Comparison of ENCODE assay signal across 18 mouse cellular contexts in genomic region chr15:97187831-97188230, GRCm38 (mm10). TPM values are rescaled to one million over a fixed set of nuclear protein-coding genes. Genes with fewer than 3 reads are reported as not detected.
DNase-seq lines count a peak whose midpoint lies in the region; ATAC-seq and TF ChIP-seq lines count a peak whose summit lies in the region.
"Had no signal": no experiment of that assay in that cellular context is flagged by ENCODE, and none has a peak within 500 bp of the region (broad histone marks: within the 10 kb centered on the region; RNA-seq: fewer than 3 reads in every experiment).

No protein-coding gene starts in this region.

- 34% methylated on average over 3 of the region's 3 CpGs for WGBS in hindbrain, postnatal 0 days
- WGBS in hindbrain, embryonic 16.5 days = 36% methylated on average over 3 of the region's 3 CpGs
- 32% methylated on average over 3 of the region's 3 CpGs for WGBS in stomach, postnatal 0 days

- H3K36me3 ChIP-seq in hindbrain, postnatal 0 days (ENCODE audit: insufficient read depth, low read length) = no peaks in the 10 kb centered on the region
- H3K36me3 ChIP-seq in hindbrain, embryonic 16.5 days (ENCODE audit: control insufficient read depth, insufficient read depth, low read length) = no peaks in the 10 kb centered on the region
- H3K36me3 ChIP-seq in stomach, postnatal 0 days (ENCODE audit: control insufficient read depth, insufficient read depth, low read length) = no peaks in the 10 kb centered on the region
- H3K36me3 ChIP-seq: hindbrain, embryonic 12.5 days; kidney, embryonic 15.5 days; limb, embryonic 15.5 days; midbrain, embryonic 10.5 days; neural tube, embryonic 12.5 days had no signal

- H3K27ac ChIP-seq in hindbrain, postnatal 0 days = no peak overlapping the region
- no peak overlapping the region for H3K27ac ChIP-seq in hindbrain, embryonic 16.5 days (ENCODE audit: low read depth, low read length)
- H3K27ac ChIP-seq in stomach, postnatal 0 days (replicated peaks) = no peak overlapping the region
- H3K27ac ChIP-seq: hindbrain, embryonic 12.5 days; kidney, embryonic 15.5 days; limb, embryonic 15.5 days; midbrain, embryonic 10.5 days; neural tube, embryonic 12.5 days had no signal

- H3K9ac ChIP-seq in hindbrain, postnatal 0 days (replicated peaks; ENCODE audit: low read length) = no peak overlapping the region
- H3K9ac ChIP-seq in hindbrain, embryonic 16.5 days (ENCODE audit: low read depth, low read length) = no peak overlapping the region
- no peak overlapping the region for H3K9ac ChIP-seq in stomach, postnatal 0 days (ENCODE audit: low read length)
- H3K9ac ChIP-seq: hindbrain, embryonic 12.5 days; kidney, embryonic 15.5 days; limb, embryonic 15.5 days; neural tube, embryonic 12.5 days had no signal

- TF ChIP-seq CTCF in hindbrain, postnatal 0 days (IDR thresholded peaks at IDR 0.05; ENCODE audit: low read depth) = peak; percentile 62
- peak; percentile 69 for TF ChIP-seq CTCF in stomach, postnatal 0 days (IDR thresholded peaks at IDR 0.05; ENCODE audit: low read depth)

- no peak for TF ChIP-seq EP300 in stomach, postnatal 0 days (optimal IDR thresholded peaks at IDR 0.05)

- peak; percentile 26 to 70 for DNase-seq in cerebellum, postnatal 10 days
- DNase-seq in hindbrain, postnatal 0 days (ENCODE audit: low spot score) = peak; percentile 77
- peak; percentile 32 for DNase-seq in thymus, postnatal 0 days (ENCODE audit: low spot score)
- DNase-seq in thymus, postnatal 14 days = no peak
- DNase-seq in stomach, postnatal 0 days (ENCODE audit: low spot score) = no peak
- DNase-seq in gastrocnemius, adult 18-20 months (ENCODE audit: low spot score) = no peak
- DNase-seq: adrenal gland, postnatal 25 days; B cell, adult 2 months; cerebellum, adult 11 months; gastrocnemius, postnatal 25 days; lung, postnatal 10 days had no signal

- no peaks in the 10 kb centered on the region for H3K9me3 ChIP-seq in hindbrain, postnatal 0 days (ENCODE audit: low read length)
- H3K9me3 ChIP-seq in hindbrain, embryonic 16.5 days (ENCODE audit: control insufficient read depth, low read length) = no peaks in the 10 kb centered on the region
- no peaks in the 10 kb centered on the region for H3K9me3 ChIP-seq in stomach, postnatal 0 days (ENCODE audit: control insufficient read depth, low read length)
- H3K9me3 ChIP-seq: hindbrain, embryonic 12.5 days; kidney, embryonic 15.5 days; limb, embryonic 15.5 days; midbrain, embryonic 10.5 days; neural tube, embryonic 12.5 days had no signal

- H3K4me3 ChIP-seq in hindbrain, postnatal 0 days (ENCODE audit: low read length) = no peak overlapping the region
- no peak overlapping the region for H3K4me3 ChIP-seq in hindbrain, embryonic 16.5 days (ENCODE audit: low read length)
- H3K4me3 ChIP-seq in stomach, postnatal 0 days (ENCODE audit: low read depth, low read length) = no peak overlapping the region
- H3K4me3 ChIP-seq: hindbrain, embryonic 12.5 days; kidney, embryonic 15.5 days; limb, embryonic 15.5 days; midbrain, embryonic 10.5 days; neural tube, embryonic 12.5 days had no signal

- H3K4me1 ChIP-seq in hindbrain, postnatal 0 days (ENCODE audit: insufficient read depth, low read length) = 0 out of 2 replicates have a peak, but pooled peaks cover 1% of the 10 kb centered on the region
- H3K4me1 ChIP-seq in hindbrain, embryonic 16.5 days (ENCODE audit: control insufficient read depth, insufficient read depth, low read depth, low read length) = no peaks in the 10 kb centered on the region
- H3K4me1 ChIP-seq in stomach, postnatal 0 days (replicated peaks; ENCODE audit: control insufficient read depth, insufficient read depth) = no peaks in the 10 kb centered on the region
- H3K4me1 ChIP-seq: limb, embryonic 15.5 days; neural tube, embryonic 12.5 days had no signal

- H3K4me2 ChIP-seq in hindbrain, postnatal 0 days (ENCODE audit: low read depth, low read length) = no peak overlapping the region
- H3K4me2 ChIP-seq in hindbrain, embryonic 16.5 days (ENCODE audit: low read length) = no peak overlapping the region
- no peak overlapping the region for H3K4me2 ChIP-seq in stomach, postnatal 0 days (replicated peaks; ENCODE audit: low read depth)
- H3K4me2 ChIP-seq: kidney, embryonic 15.5 days; limb, embryonic 15.5 days; neural tube, embryonic 12.5 days had no signal

- no peaks in the 10 kb centered on the region for H3K27me3 ChIP-seq in hindbrain, postnatal 0 days (ENCODE audit: insufficient read depth, low read length)
- no peaks in the 10 kb centered on the region for H3K27me3 ChIP-seq in hindbrain, embryonic 16.5 days (replicated peaks; ENCODE audit: control insufficient read depth, insufficient read depth, low read length)
- H3K27me3 ChIP-seq in stomach, postnatal 0 days (ENCODE audit: control insufficient read depth, insufficient read depth, low read length) = no peaks in the 10 kb centered on the region
- H3K27me3 ChIP-seq: hindbrain, embryonic 12.5 days; kidney, embryonic 15.5 days; limb, embryonic 15.5 days; neural tube, embryonic 12.5 days had no signal

- no peak for ATAC-seq in cerebellum, adult (ENCODE audit: insufficient number of reproducible peaks, low FRiP score, low TSS enrichment)
- no peak for ATAC-seq in hindbrain, postnatal 0 days
- ATAC-seq in hindbrain, embryonic 16.5 days = no peak
- ATAC-seq in stomach, postnatal 0 days (ENCODE audit: low FRiP score, low TSS enrichment) = no peak

RNA-seq across cellular contexts. Expression of gene Pced1b, which starts 59.1 kb away (rescaled TPM):
- total RNA-seq in hindbrain, postnatal 0 days (2014; rRNA removed) = 2.7 and 6.7 TPM in 2 replicates
- polyA plus RNA-seq in hindbrain, postnatal 0 days (2015; fragmentation: Nextera tagmentation; extraction: Ambion mirVana) = 4.7 and 5.0 TPM in 2 replicates
- polyA plus RNA-seq in hindbrain, embryonic 16.5 days (2015; fragmentation: Nextera tagmentation; extraction: Ambion mirVana) = 4.5 and 4.9 TPM in 2 replicates
- polyA plus RNA-seq in thymus, postnatal 0 days (2015; fragmentation: Nextera tagmentation; extraction: Ambion mirVana) = 7.2 and 8.0 TPM in 2 replicates
- polyA plus RNA-seq in stomach, postnatal 0 days (2015; fragmentation: Nextera tagmentation; extraction: Ambion mirVana) = 1.6 and 1.8 TPM in 2 replicates
- 1 to 10 TPM in 1 of 2 experiments, under 1 TPM in 1; 0.88 to 1.2 TPM for total RNA-seq in gastrocnemius, adult 18-20 months (2021)

RNA-seq across cellular contexts. Expression of gene Amigo2, which starts 59.3 kb away (rescaled TPM):
- total RNA-seq in hindbrain, postnatal 0 days (2014; rRNA removed) = 13.2 and 15.5 TPM in 2 replicates
- polyA plus RNA-seq in hindbrain, postnatal 0 days (2015; fragmentation: Nextera tagmentation; extraction: Ambion mirVana) = 10.4 and 10.5 TPM in 2 replicates
- 10.8 and 11.3 TPM in 2 replicates for polyA plus RNA-seq in hindbrain, embryonic 16.5 days (2015; fragmentation: Nextera tagmentation; extraction: Ambion mirVana)
- polyA plus RNA-seq in thymus, postnatal 0 days (2015; fragmentation: Nextera tagmentation; extraction: Ambion mirVana) = 1.9 and 2.8 TPM in 2 replicates
- 2.6 and 2.9 TPM in 2 replicates for polyA plus RNA-seq in stomach, postnatal 0 days (2015; fragmentation: Nextera tagmentation; extraction: Ambion mirVana)
- total RNA-seq in gastrocnemius, adult 18-20 months (2021) = 1 to 10 TPM; 1.3 to 2.1 TPM

Comparison
In these comparisons a context has a peak if more than half of its experiments do, and no peak if none do; other contexts are left out.
1. DNase-seq: peak in cerebellum, postnatal 10 days (2 of 2), hindbrain, postnatal 0 days (single experiment) and thymus, postnatal 0 days (single experiment); none in thymus, postnatal 14 days (single experiment), stomach, postnatal 0 days (single experiment) and gastrocnemius, adult 18-20 months (single experiment).